Mouse (Mus musculus): ENCODE results near the gene Tmem237.

- TF ChIP-seq CTCF (IDR thresholded peaks at IDR 0.05; ENCODE audit: control insufficient read depth, insufficient read depth, insufficient read length) (no peak), USF1 (IDR thresholded peaks at IDR 0.05; ENCODE audit: low read depth) (no peak)
These were observed 49.4 kb upstream of the Tmem237 start for GRCm38 (mm10) chr1:59169586-59169985.

All from C2C12 (cell line).